12 mouse cellular contexts compared by ENCODE assay signal in genomic region chr19:32337708-32338107, GRCm38 (mm10). TPM values are rescaled to one million over a fixed set of nuclear protein-coding genes. Genes with fewer than 3 reads are reported as not detected.
A peak's percentile ranks its signal among the peaks of the same experiment; 100 is the strongest.
DNase-seq lines count a peak whose midpoint lies in the region; ATAC-seq and TF ChIP-seq lines count a peak whose summit lies in the region.
"Had no signal": no experiment of that assay in that cellular context is flagged by ENCODE, and none has a peak within 500 bp of the region (broad histone marks: within the 10 kb centered on the region; RNA-seq: fewer than 3 reads in every experiment).

No protein-coding gene starts in this region.

- H3K4me1 ChIP-seq in heart, embryonic 14.5 days (ENCODE audit: control insufficient read depth in 2 of 2, insufficient read depth in 2 of 2, low read length in 2 of 2), result peaks cover 20 to 56% of the 10 kb centered on the region in 2 experiments
- H3K4me1 ChIP-seq in lung, postnatal 0 days (ENCODE audit: insufficient read depth, low read depth, low read length), result no peaks in the 10 kb centered on the region
- H3K4me1 ChIP-seq in intestine, embryonic 14.5 days (replicated peaks; ENCODE audit: control insufficient read depth, insufficient read depth, low read length), result peaks cover 20% of the 10 kb centered on the region
- H3K4me1 ChIP-seq in midbrain, embryonic 15.5 days, result no peaks in the 10 kb centered on the region

- no peaks in the 10 kb centered on the region for H3K27me3 ChIP-seq in heart, embryonic 14.5 days (ENCODE audit: control insufficient read depth, insufficient read depth, low read length)
- H3K27me3 ChIP-seq in lung, postnatal 0 days (replicated peaks; ENCODE audit: insufficient read depth, low read length), result 0 out of 2 replicates have a peak, but pooled peaks cover 4% of the 10 kb centered on the region
- H3K27me3 ChIP-seq in intestine, embryonic 14.5 days (replicated peaks; ENCODE audit: control insufficient read depth, insufficient read depth, low read length), result no peaks in the 10 kb centered on the region
- H3K27me3 ChIP-seq in midbrain, embryonic 15.5 days (replicated peaks), result no peaks in the 10 kb centered on the region
- H3K27me3 ChIP-seq: neural tube, embryonic 13.5 days; stomach, embryonic 15.5 days had no signal

- TF ChIP-seq EP300 in lung, postnatal 0 days (IDR thresholded peaks at IDR 0.05), result no peak

- peak overlapping the region; percentile 37 to 47; a peak in 3 of 4 replicates for H3K27ac ChIP-seq in heart, embryonic 14.5 days (replicated peaks in 1 of 2; ENCODE audit: control insufficient read depth in 1 of 2, insufficient read depth in 1 of 2, low read depth in 2 of 2, low read length in 2 of 2)
- 0 out of 2 replicates have a peak overlapping the region, but pooled peaks have one; percentile 3 for H3K27ac ChIP-seq in lung, postnatal 0 days (ENCODE audit: low read length)
- H3K27ac ChIP-seq in intestine, embryonic 14.5 days (ENCODE audit: low read depth), result peak overlapping the region; percentile 25; the same call in 1 of the 2 replicates
- no peak overlapping the region for H3K27ac ChIP-seq in midbrain, embryonic 15.5 days
- H3K27ac ChIP-seq: neural tube, embryonic 13.5 days; stomach, embryonic 15.5 days had no signal

- no peak overlapping the region for H3K4me3 ChIP-seq in heart, embryonic 14.5 days (ENCODE audit: control insufficient read depth in 1 of 2, insufficient read depth in 1 of 2, low read depth in 1 of 2, low read length in 2 of 2)
- no peak overlapping the region for H3K4me3 ChIP-seq in lung, postnatal 0 days (ENCODE audit: low read depth, low read length)
- H3K4me3 ChIP-seq in intestine, embryonic 14.5 days (ENCODE audit: low read depth, low read length), result no peak overlapping the region
- H3K4me3 ChIP-seq in midbrain, embryonic 15.5 days, result no peak overlapping the region
- H3K4me3 ChIP-seq: neural tube, embryonic 13.5 days; stomach, embryonic 15.5 days had no signal

- DNase-seq in heart, adult 18-20 months, result no peak
- no peak for DNase-seq in lung, postnatal 0 days (ENCODE audit: low spot score)
- no peak for DNase-seq in lung, postnatal 4 days
- DNase-seq in intestine, embryonic 14.5 days (ENCODE audit: low spot score), result no peak
- no peak for DNase-seq in cerebellum, adult 9-11 months
- DNase-seq in cerebellum, postnatal 4 days (ENCODE audit: low spot score in 2 of 2), result no peak
- DNase-seq: right cerebral cortex, postnatal 14 days had no signal

- TF ChIP-seq CTCF in lung, postnatal 0 days (IDR thresholded peaks at IDR 0.05), result no peak

- no peak for ATAC-seq in heart, embryonic 14.5 days (ENCODE audit: insufficient number of reproducible peaks, insufficient read depth, low FRiP score, low read depth)
- ATAC-seq in lung, postnatal 0 days, result no peak
- 0 out of 2 replicates have a peak, but pooled peaks have one; percentile 27 for ATAC-seq in intestine, embryonic 14.5 days (replicated peaks; ENCODE audit: low FRiP score, low TSS enrichment, low read depth)
- no peak for ATAC-seq in midbrain, embryonic 15.5 days (replicated peaks)
- ATAC-seq: forebrain, embryonic 16.5 days had no signal

- no peaks in the 10 kb centered on the region for H3K36me3 ChIP-seq in heart, embryonic 14.5 days (ENCODE audit: control insufficient read depth, insufficient read depth, low read length)
- H3K36me3 ChIP-seq in lung, postnatal 0 days (ENCODE audit: insufficient read depth, low read length), result no peaks in the 10 kb centered on the region
- H3K36me3 ChIP-seq in intestine, embryonic 14.5 days (ENCODE audit: control insufficient read depth, insufficient read depth, low read length), result no peaks in the 10 kb centered on the region
- no peaks in the 10 kb centered on the region for H3K36me3 ChIP-seq in midbrain, embryonic 15.5 days (replicated peaks)
- H3K36me3 ChIP-seq: neural tube, embryonic 13.5 days; stomach, embryonic 15.5 days had no signal

- WGBS in heart, embryonic 14.5 days, result 58% methylated on average over 6 of the region's 6 CpGs
- 26% methylated on average over 6 of the region's 6 CpGs for WGBS in lung, postnatal 0 days
- 22% methylated on average over 6 of the region's 6 CpGs for WGBS in intestine, embryonic 14.5 days
- WGBS in midbrain, embryonic 15.5 days, result 55% methylated on average over 6 of the region's 6 CpGs

- H3K9ac ChIP-seq in heart, embryonic 14.5 days (ENCODE audit: low read length), result no peak overlapping the region
- H3K9ac ChIP-seq in lung, postnatal 0 days (replicated peaks; ENCODE audit: low read depth), result no peak overlapping the region
- no peak overlapping the region for H3K9ac ChIP-seq in intestine, embryonic 14.5 days (ENCODE audit: low read length)
- H3K9ac ChIP-seq in midbrain, embryonic 15.5 days, result no peak overlapping the region
- H3K9ac ChIP-seq: neural tube, embryonic 13.5 days; stomach, embryonic 15.5 days had no signal

- H3K4me2 ChIP-seq in heart, embryonic 14.5 days (ENCODE audit: low read length), result no peak overlapping the region
- H3K4me2 ChIP-seq in lung, postnatal 0 days (replicated peaks; ENCODE audit: low read depth, low read length), result no peak overlapping the region
- H3K4me2 ChIP-seq in intestine, embryonic 14.5 days (ENCODE audit: low read length), result no peak overlapping the region
- H3K4me2 ChIP-seq in midbrain, embryonic 15.5 days, result no peak overlapping the region
- H3K4me2 ChIP-seq: neural tube, embryonic 13.5 days; stomach, embryonic 15.5 days had no signal

- H3K9me3 ChIP-seq in heart, embryonic 14.5 days (ENCODE audit: control insufficient read depth, low read length), result no peaks in the 10 kb centered on the region
- no peaks in the 10 kb centered on the region for H3K9me3 ChIP-seq in lung, postnatal 0 days (ENCODE audit: low read length)
- no peaks in the 10 kb centered on the region for H3K9me3 ChIP-seq in intestine, embryonic 14.5 days (ENCODE audit: control insufficient read depth, low read length)
- no peaks in the 10 kb centered on the region for H3K9me3 ChIP-seq in midbrain, embryonic 15.5 days
- H3K9me3 ChIP-seq: neural tube, embryonic 13.5 days; stomach, embryonic 15.5 days had no signal

RNA-seq across cellular contexts. Expression of gene Sgms1, which starts 51.8 kb away (rescaled TPM):
- polyA plus RNA-seq in heart, embryonic 14.5 days (2014; fragmentation: Nextera tagmentation; extraction: Ambion mirVana), result 41.3 and 43.9 TPM in 2 replicates
- 10 to 100 TPM; 55.3 to 63.9 TPM for total RNA-seq in heart, adult 18-20 months (2021)
- 59.3 and 74.9 TPM in 2 replicates for polyA plus RNA-seq in lung, postnatal 0 days (2015; fragmentation: Nextera tagmentation; extraction: Ambion mirVana)
- polyA plus RNA-seq in intestine, embryonic 14.5 days (2014; fragmentation: Nextera tagmentation; extraction: Ambion mirVana), result 37.5 and 38.2 TPM in 2 replicates
- polyA plus RNA-seq in midbrain, embryonic 15.5 days (2015; fragmentation: Nextera tagmentation; extraction: Ambion mirVana), result 21.5 and 22.3 TPM in 2 replicates
